Mouse (Mus musculus) forebrain, embryonic 12.5 days (tissue): ENCODE results near the gene Kdm5a. TPM values are rescaled to one million over a fixed set of nuclear protein-coding genes. Genes with fewer than 3 reads are reported as not detected.

Experiments
- ATAC-seq: fragments of 200-750 bp; cut with Nextera tagmentation; 2 replicates; pipeline ENCODE4 v1.8.0; 2017; ENCODE audit warnings: moderate TSS enrichment; ENCODE audit not compliant: low FRiP score
- H3K27ac ChIP-seq: fragments of 300-500 bp; sonication (generic); 2 replicates; pipeline ENCODE4 v1.5.1; 2016; ENCODE audit warnings: mild to moderate bottlenecking
- H3K27me3 ChIP-seq: fragments of 300-500 bp; sonication (generic); 2 replicates; pipeline ENCODE4 v1.6.1; 2016; ENCODE audit warnings: mild to moderate bottlenecking
- H3K36me3 ChIP-seq: fragments of 300-500 bp; sonication (generic); replicated peaks from 2 replicates; pipeline ENCODE4 v1.6.1; 2016; ENCODE audit warnings: mild to moderate bottlenecking
- H3K4me1 ChIP-seq: fragments of 300-500 bp; sonication (generic); 2 replicates; pipeline ENCODE4 v1.6.1; 2016
- H3K4me2 ChIP-seq: fragments of 300-500 bp; sonication (generic); 2 replicates; pipeline ENCODE4 v1.6.1; 2016; ENCODE audit warnings: mild to moderate bottlenecking, moderate library complexity
- H3K4me3 ChIP-seq: fragments of 300-500 bp; sonication (generic); replicated peaks from 2 replicates; pipeline ENCODE4 v1.5.1; 2016; ENCODE audit warnings: mild to moderate bottlenecking
- H3K9ac ChIP-seq: fragments of 300-500 bp; sonication (generic); 2 replicates; pipeline ENCODE4 v1.6.1; 2016; ENCODE audit warnings: mild to moderate bottlenecking
- H3K9me3 ChIP-seq: fragments of 300-500 bp; sonication (generic); 2 replicates; pipeline ENCODE4 v1.6.1; 2016
- WGBS: fragments of 180-500 bp; shearing (Covaris S2); methylation state at CpG from one replicate; pipeline ENCODE4 v1.1.7; 2016; 5-methylcytosine and 5-hydroxymethylcytosine counted together
- polyA plus RNA-seq: library from polyadenylated mRNA; unstranded; fragments of >200 nt; fragmentation: Nextera tagmentation; extraction: Ambion mirVana; gene quantifications from 2 replicates; pipeline ENCODE4 v1.2.1, GENCODE M21; 2016

The Kdm5a gene
- 60.6 and 65.3 TPM in 2 replicates for polyA plus RNA-seq

GRCm38 (mm10) chr6:120363688-120364522, at the start of gene Kdm5a, which contains the start of gene Ccdc77:
Gene Kdm5a, plus strand, starts transcription at chr6:120364124.
Gene Ccdc77, minus strand, starts transcription at chr6:120364374.
- H3K27me3 ChIP-seq = no peaks in the 10 kb centered on the region
- under 1% methylated on average over 71 of the region's 71 CpGs for WGBS
- H3K27ac ChIP-seq = peak within 1 kb of the TSS; percentile 94
- peak within 1 kb of the TSS; percentile 90 for H3K9ac ChIP-seq
- ATAC-seq = peak; percentile 97
- peak within 1 kb of the TSS; percentile 89 for H3K4me2 ChIP-seq
- peaks cover 17% of the 10 kb centered on the region for H3K36me3 ChIP-seq
- peaks cover 18% of the 10 kb centered on the region for H3K4me1 ChIP-seq
- H3K4me3 ChIP-seq = peak within 1 kb of the TSS; percentile 99
- H3K9me3 ChIP-seq = no peaks in the 10 kb centered on the region

GRCm38 (mm10) chr6:120318303-120318940, 45.5 kb upstream of the Kdm5a start:
- Histone ChIP-seq H3K27ac (no peak overlapping the region), H3K4me2 (no peak overlapping the region), H3K36me3 (no peaks in the 10 kb centered on the region), H3K4me3 (no peak overlapping the region), H3K4me1 (no peaks in the 10 kb centered on the region), H3K27me3 (no peaks in the 10 kb centered on the region), H3K9ac (no peak overlapping the region), H3K9me3 (no peaks in the 10 kb centered on the region)
- ATAC-seq = no peak
- 86% methylated on average over 11 of the region's 11 CpGs for WGBS

- H3K9me3 ChIP-seq = no peaks in the 10 kb centered on the region
- H3K27me3 ChIP-seq = no peaks in the 10 kb centered on the region
- no peaks in the 10 kb centered on the region for H3K4me1 ChIP-seq
- H3K36me3 ChIP-seq = no peaks in the 10 kb centered on the region
- 96% methylated on average over 9 of the region's 9 CpGs for WGBS
- no peak overlapping the region for H3K4me2 ChIP-seq
- no peak for ATAC-seq
- H3K4me3 ChIP-seq = no peak overlapping the region
- no peak overlapping the region for H3K9ac ChIP-seq
- H3K27ac ChIP-seq = no peak overlapping the region
Observed at GRCm38 (mm10) chr6:120319129-120319528, 44.8 kb upstream of the Kdm5a start.

- WGBS = 80% methylated on average over 2 of the region's 2 CpGs
- Histone ChIP-seq H3K9me3 (no peaks in the 10 kb centered on the region), H3K4me3 (no peak overlapping the region), H3K4me1 (no peaks in the 10 kb centered on the region), H3K36me3 (peaks cover 10% of the 10 kb centered on the region), H3K9ac (no peak overlapping the region), H3K4me2 (no peak overlapping the region), H3K27me3 (no peaks in the 10 kb centered on the region), H3K27ac (no peak overlapping the region)
- ATAC-seq = no peak
Observed at GRCm38 (mm10) chr6:120320369-120320768, 43.6 kb upstream of the Kdm5a start.

GRCm38 (mm10) chr6:120324295-120324927, 39.5 kb upstream of the Kdm5a start:
- 32% methylated on average over 6 of the region's 6 CpGs for WGBS
- H3K27me3 ChIP-seq = no peaks in the 10 kb centered on the region
- no peaks in the 10 kb centered on the region for H3K4me1 ChIP-seq
- H3K36me3 ChIP-seq = peaks cover 26% of the 10 kb centered on the region
- no peak overlapping the region for H3K4me3 ChIP-seq
- no peaks in the 10 kb centered on the region for H3K9me3 ChIP-seq
- no peak overlapping the region for H3K9ac ChIP-seq
- H3K27ac ChIP-seq = no peak overlapping the region
- H3K4me2 ChIP-seq = no peak overlapping the region
- no peak for ATAC-seq

GRCm38 (mm10) chr6:120332351-120332750, 31.6 kb upstream of the Kdm5a start:
- no peak overlapping the region for H3K27ac ChIP-seq
- H3K9ac ChIP-seq = no peak overlapping the region
- H3K9me3 ChIP-seq = no peaks in the 10 kb centered on the region
- no peak for ATAC-seq
- H3K36me3 ChIP-seq = peaks cover 89% of the 10 kb centered on the region
- no peaks in the 10 kb centered on the region for H3K4me1 ChIP-seq
- WGBS = 85% methylated on average over 2 of the region's 2 CpGs
- H3K4me3 ChIP-seq = no peak overlapping the region
- H3K4me2 ChIP-seq = no peak overlapping the region
- no peaks in the 10 kb centered on the region for H3K27me3 ChIP-seq

- H3K27ac ChIP-seq = no peak overlapping the region
- no peak overlapping the region for H3K4me3 ChIP-seq
- no peaks in the 10 kb centered on the region for H3K27me3 ChIP-seq
- 44% methylated on average over 1 of the region's 1 CpGs for WGBS
- no peak for ATAC-seq
- no peaks in the 10 kb centered on the region for H3K9me3 ChIP-seq
- H3K9ac ChIP-seq = no peak overlapping the region
- H3K4me2 ChIP-seq = no peak overlapping the region
- H3K36me3 ChIP-seq = peaks cover 75% of the 10 kb centered on the region
- no peaks in the 10 kb centered on the region for H3K4me1 ChIP-seq
Observed at GRCm38 (mm10) chr6:120343992-120344391, 19.9 kb upstream of the Kdm5a start.

- H3K9me3 ChIP-seq = no peaks in the 10 kb centered on the region
Observed at GRCm38 (mm10) chr6:120349018-120349417, 14.9 kb upstream of the Kdm5a start.

GRCm38 (mm10) chr6:120356478-120356877, 7.4 kb upstream of the Kdm5a start:
- 45% methylated on average over 5 of the region's 5 CpGs for WGBS
- H3K27me3 ChIP-seq = no peaks in the 10 kb centered on the region
- H3K4me3 ChIP-seq = peak overlapping the region; percentile 58
- H3K27ac ChIP-seq = peak overlapping the region; percentile 76; the same call in 1 of the 2 replicates
- peaks cover 12% of the 10 kb centered on the region; the same call in 1 of the 2 replicates for H3K36me3 ChIP-seq
- peak overlapping the region; percentile 71 for H3K4me2 ChIP-seq
- peak overlapping the region; percentile 64 for H3K9ac ChIP-seq
- ATAC-seq = no peak
- H3K4me1 ChIP-seq = peaks cover 9% of the 10 kb centered on the region
- H3K9me3 ChIP-seq = no peaks in the 10 kb centered on the region

More at GRCm38 (mm10) chr6:120349018-120349417, 14.9 kb upstream of the Kdm5a start:
- ATAC-seq = no peak
- Histone ChIP-seq H3K4me2 (no peak overlapping the region), H3K4me1 (no peaks in the 10 kb centered on the region), H3K27me3 (no peaks in the 10 kb centered on the region), H3K9ac (no peak overlapping the region), H3K27ac (no peak overlapping the region), H3K4me3 (no peak overlapping the region), H3K36me3 (peaks cover 67% of the 10 kb centered on the region)
- 92% methylated on average over 3 of the region's 3 CpGs for WGBS

GRCm38 (mm10) chr6:120356951-120357945, 6.7 kb upstream of the Kdm5a start:
- peak; percentile 96 for ATAC-seq
- Histone ChIP-seq H3K9me3 (no peaks in the 10 kb centered on the region), H3K4me2 (peak overlapping the region; percentile 71), H3K36me3 (peaks cover 11% of the 10 kb centered on the region; the same call in 1 of the 2 replicates), H3K4me3 (peak overlapping the region; percentile 58), H3K27me3 (no peaks in the 10 kb centered on the region), H3K27ac (peak overlapping the region; percentile 76), H3K9ac (peak overlapping the region; percentile 64), H3K4me1 (peaks cover 9% of the 10 kb centered on the region)
- 1% methylated on average over 31 of the region's 31 CpGs for WGBS

- H3K4me1 ChIP-seq = peaks cover 18% of the 10 kb centered on the region
- no peaks in the 10 kb centered on the region for H3K27me3 ChIP-seq
- WGBS = 98% methylated on average over 2 of the region's 2 CpGs
- no peak overlapping the region for H3K27ac ChIP-seq
- no peak overlapping the region for H3K9ac ChIP-seq
- H3K4me2 ChIP-seq = no peak overlapping the region
- peaks cover under 1% of the 10 kb centered on the region for H3K36me3 ChIP-seq
- no peak overlapping the region for H3K4me3 ChIP-seq
- H3K9me3 ChIP-seq = no peaks in the 10 kb centered on the region
- no peak for ATAC-seq
Observed at GRCm38 (mm10) chr6:120362124-120362523, 1.8 kb upstream of the Kdm5a start.
